Mouse (Mus musculus): ENCODE measurements around the gene Adss.

Gene Adss

GRCm38 (mm10) chr1:177796193-177796939 is at the start of gene Adss:
TSS of gene Adss (minus strand) at chr1:177796511.
- TF ChIP-seq GATA4 (IDR thresholded peaks at IDR 0.05; ENCODE audit: insufficient replicate concordance, low read length): peak; percentile 20; the same call in 1 of the 2 replicates

DNA sequence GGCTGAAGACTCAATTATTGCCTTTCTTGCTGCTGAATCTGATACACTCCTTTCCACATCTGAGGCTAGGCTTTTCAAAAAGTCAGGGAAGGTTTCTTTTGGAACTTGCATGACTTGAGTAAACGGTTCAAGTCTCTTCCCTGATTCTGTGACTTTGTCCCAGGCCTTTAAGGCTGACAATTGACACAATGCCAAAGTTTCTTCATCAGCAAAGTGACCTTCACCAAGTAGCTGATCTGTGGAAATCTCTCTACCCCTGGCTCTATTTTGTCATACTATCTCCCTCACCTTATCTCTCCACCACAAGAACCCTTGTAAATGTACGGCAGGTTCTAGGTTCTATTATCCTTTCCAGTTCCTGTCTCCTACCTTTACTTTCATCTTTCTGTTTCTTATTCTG is 7.2 kb upstream of the Adss start:
- no peak for TF ChIP-seq GATA4 (IDR thresholded peaks at IDR 0.05; ENCODE audit: insufficient replicate concordance, low read length)

GRCm38 (mm10) chr1:177797151-177797755 is 942 bp upstream of the Adss start:
- TF ChIP-seq GATA4 (IDR thresholded peaks at IDR 0.05; ENCODE audit: insufficient replicate concordance, low read length): 0 out of 2 replicates have a peak, but pooled peaks have one; percentile 22

GRCm38 (mm10) chr1:177795421-177796192 is 704 bp downstream of the Adss start:
- no peak for TF ChIP-seq GATA4 (IDR thresholded peaks at IDR 0.05; ENCODE audit: insufficient replicate concordance, low read length)

DNA sequence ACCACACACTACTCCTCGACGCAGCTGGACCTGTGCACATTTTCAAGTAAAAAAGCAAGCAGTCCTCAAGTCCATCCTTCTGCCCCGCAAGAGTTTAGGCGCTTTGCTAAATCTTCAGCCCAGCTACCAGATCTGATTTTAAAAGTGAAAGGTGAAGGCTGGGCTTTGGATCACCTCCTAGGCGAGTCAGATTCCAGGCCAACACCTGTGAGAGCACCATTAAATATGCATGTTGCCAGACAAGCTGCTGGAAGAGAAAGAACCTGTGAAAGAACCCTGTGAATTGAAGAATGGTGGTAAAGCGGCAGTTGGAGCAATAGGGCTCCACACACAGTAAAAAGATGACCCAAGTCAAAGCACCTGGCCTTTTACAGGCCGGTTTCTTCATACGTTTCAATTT is 1.4 kb downstream of the Adss start:
- TF ChIP-seq GATA4 (IDR thresholded peaks at IDR 0.05; ENCODE audit: insufficient replicate concordance, low read length): no peak

DNA sequence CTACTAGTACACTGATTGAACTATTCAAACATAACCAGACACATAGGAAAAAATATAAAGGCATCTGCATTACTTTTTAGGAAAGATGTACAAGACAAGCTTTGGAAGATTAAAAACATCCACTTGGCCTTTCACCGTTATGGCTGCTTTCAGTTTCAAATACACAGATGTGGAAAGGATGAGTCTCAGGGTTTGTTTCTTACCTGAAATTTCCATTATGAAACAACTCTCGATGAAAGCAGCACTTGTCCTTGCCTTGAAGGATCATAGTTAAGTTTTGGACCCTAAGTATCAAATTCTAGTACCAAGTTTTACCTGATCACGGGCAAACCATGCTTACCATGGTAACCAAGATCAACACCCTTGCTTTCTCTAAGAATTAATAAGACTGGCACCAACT is 3.5 kb downstream of the Adss start:
- TF ChIP-seq GATA4 (IDR thresholded peaks at IDR 0.05; ENCODE audit: insufficient replicate concordance, low read length): no peak

DNA sequence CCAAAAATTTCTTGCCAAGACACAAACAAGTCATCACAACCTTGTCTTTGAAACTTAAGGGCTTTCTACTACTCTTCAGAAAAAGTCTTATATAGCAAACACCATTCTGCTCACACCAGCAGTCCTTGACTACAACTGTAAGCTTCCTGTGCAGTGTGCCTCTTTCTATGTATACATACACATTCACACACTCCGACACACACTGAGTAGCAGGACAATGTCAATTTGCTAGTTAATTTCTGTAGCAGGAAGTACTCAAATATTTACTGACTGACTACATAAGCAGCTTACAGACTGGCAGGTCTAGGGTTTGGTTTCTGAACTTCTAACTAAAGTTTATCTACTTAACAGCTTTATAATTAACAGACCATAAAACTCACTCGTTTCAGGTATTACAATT is 18.9 kb downstream of the Adss start:
- TF ChIP-seq GATA4 (IDR thresholded peaks at IDR 0.05; ENCODE audit: insufficient replicate concordance, low read length): no peak

DNA sequence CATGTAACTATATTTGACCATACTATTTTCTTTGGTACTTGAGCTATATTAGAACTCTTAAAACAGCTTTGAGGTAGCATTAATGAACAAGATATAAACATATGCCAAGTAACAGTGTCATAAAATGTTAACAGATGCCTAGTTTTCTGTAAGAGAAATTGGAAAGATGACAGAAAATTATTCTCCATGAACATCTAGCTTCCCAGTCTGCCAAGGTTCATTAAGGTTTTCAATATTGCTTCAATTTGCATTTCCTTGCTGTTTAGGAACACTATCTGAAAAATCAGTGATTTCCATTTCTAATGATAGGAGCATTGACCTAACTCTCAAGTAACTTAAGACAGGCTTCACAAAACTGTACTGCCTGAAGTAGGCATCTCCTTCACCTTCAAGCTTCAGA is 27.4 kb downstream of the Adss start:
- TF ChIP-seq GATA4 (IDR thresholded peaks at IDR 0.05; ENCODE audit: insufficient replicate concordance, low read length): no peak

DNA sequence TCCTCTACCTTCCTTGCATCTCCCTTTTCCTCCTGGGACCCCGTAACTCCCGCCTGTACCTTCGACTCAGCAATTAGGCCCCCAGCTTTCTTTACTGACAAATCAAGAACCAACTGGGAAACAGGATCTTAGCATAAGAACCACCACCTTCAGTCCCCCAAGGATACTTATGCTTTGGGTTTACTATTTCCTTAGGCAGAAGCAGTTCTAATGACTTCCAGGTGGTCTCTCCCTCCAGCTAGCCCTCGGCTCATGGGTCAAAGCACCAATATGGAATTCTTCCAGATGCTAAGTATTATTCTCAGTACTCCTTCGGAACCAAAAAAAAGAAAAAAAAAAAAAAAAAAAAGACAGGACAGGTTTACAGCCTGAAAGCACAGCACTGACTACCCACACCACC is 39.1 kb downstream of the Adss start:
- no peak for TF ChIP-seq GATA4 (IDR thresholded peaks at IDR 0.05; ENCODE audit: insufficient replicate concordance, low read length)

DNA sequence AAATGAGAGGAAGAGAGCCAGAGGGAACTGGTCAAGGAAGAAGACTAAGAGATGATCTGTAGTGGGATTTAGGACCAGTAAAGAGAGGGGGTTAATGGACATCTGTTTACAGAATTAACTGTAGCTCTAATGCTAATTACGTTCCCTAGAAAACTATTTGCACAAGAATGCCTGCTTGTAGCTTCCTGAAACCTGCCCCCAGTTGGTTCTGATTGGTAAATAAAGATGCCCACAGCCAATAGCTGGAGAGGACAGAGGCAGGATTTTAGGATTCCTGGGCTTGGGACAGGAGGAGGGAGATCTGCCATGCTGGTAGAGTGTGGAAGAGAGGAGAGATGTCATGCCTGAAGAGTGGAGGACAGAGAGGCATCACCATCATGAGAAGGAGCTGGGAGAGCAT is 42.8 kb downstream of the Adss start:
- no peak for TF ChIP-seq GATA4 (IDR thresholded peaks at IDR 0.05; ENCODE audit: insufficient replicate concordance, low read length)

- TF ChIP-seq GATA4 (IDR thresholded peaks at IDR 0.05; ENCODE audit: insufficient replicate concordance, low read length): no peak
Observed at GRCm38 (mm10) chr1:177747869-177748540, 48.3 kb downstream of the Adss start.

- no peak for TF ChIP-seq GATA4 (IDR thresholded peaks at IDR 0.05; ENCODE audit: insufficient replicate concordance, low read length)
Observed at GRCm38 (mm10) chr1:177744521-177745325, 51.6 kb downstream of the Adss start.

GRCm38 (mm10) chr1:177742119-177742518 is 54.2 kb downstream of the Adss start:
- no peak for TF ChIP-seq GATA4 (IDR thresholded peaks at IDR 0.05; ENCODE audit: insufficient replicate concordance, low read length)

GRCm38 (mm10) chr1:177740707-177741106 is 55.6 kb downstream of the Adss start:
- no peak for TF ChIP-seq GATA4 (IDR thresholded peaks at IDR 0.05; ENCODE audit: insufficient replicate concordance, low read length)

Measured in liver, adult (tissue).